Mouse (Mus musculus): ENCODE measurements around the gene Mapk7.

DNA sequence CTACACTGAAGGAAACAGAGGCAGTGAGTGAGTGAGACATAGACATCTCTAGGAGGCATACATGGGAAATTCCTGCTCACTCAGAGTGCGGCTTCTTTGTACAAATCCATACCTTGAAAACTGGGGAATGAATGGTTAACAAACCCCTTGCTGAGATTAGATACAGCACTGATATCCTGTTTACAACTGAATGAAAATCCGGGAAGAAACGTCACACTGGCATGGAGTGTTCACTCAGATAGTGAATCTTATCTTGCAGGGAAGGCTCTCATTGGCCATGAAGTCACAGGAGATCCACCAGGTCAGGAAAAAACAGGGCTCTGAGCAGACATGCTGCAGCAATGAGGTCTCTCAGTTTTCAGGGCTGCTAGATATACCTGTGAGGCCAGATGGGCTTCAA, 42.7 kb upstream of the Mapk7 start:
- TF ChIP-seq POLR2A (IDR thresholded peaks at IDR 0.05; ENCODE audit: borderline replicate concordance, control insufficient read depth, low read depth, low read length) (no peak), CTCF (IDR thresholded peaks at IDR 0.05; ENCODE audit: control insufficient read depth, insufficient read depth, low read length) (no peak)

Data from bone marrow, adult 2 months (tissue).